Mouse (Mus musculus) fibroblast of lung, adult 2 months (primary cell): Measurements from ENCODE around the gene Pik3c2a.

Experiments used
- DNase-seq: peaks from one replicate; pipeline ENCODE4 v3.0.0-alpha.2; 2011; ENCODE audit warnings: low read depth

The Pik3c2a gene

GRCm38 (mm10) chr7:116294961-116295360 is 148.3 kb downstream of the Pik3c2a start:
- no peak for DNase-seq

GRCm38 (mm10) chr7:116292377-116292776 is 150.9 kb downstream of the Pik3c2a start:
- DNase-seq, result no peak

- DNase-seq, result no peak
Measured at GRCm38 (mm10) chr7:116290559-116290958, 152.7 kb downstream of the Pik3c2a start.

- DNase-seq, result no peak
Measured at GRCm38 (mm10) chr7:116288996-116289395, 154.3 kb downstream of the Pik3c2a start.

GRCm38 (mm10) chr7:116287959-116288358 is 155.3 kb downstream of the Pik3c2a start:
- no peak for DNase-seq
